Mouse (Mus musculus): ENCODE results near the gene 5730522E02Rik. TPM values are rescaled to one million over a fixed set of nuclear protein-coding genes. Genes with fewer than 3 reads are reported as not detected.

The 5730522E02Rik gene
- polyA plus RNA-seq, 1 experiment = 0.25 TPM

DNA sequence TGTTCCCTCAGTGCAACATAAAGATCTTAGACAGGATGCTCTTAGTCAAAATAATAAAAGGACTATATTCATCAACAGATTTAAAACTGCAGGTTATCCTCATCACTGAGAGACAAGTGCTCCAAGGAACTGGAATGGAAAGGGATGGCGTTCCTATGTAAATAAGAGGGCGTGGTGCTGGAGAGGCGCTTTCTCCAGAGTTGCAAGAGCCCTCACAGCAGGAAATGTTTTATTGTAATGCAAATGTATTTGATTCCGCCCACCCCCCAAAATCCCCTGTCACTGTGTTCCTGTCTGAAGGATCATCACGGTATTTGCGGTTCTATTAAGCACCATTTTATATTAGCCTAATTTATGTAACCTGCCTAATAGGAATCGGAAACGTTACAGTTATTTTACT lies 106.9 kb downstream of the 5730522E02Rik start:
- H3K27ac ChIP-seq (ENCODE audit: control insufficient read depth, insufficient read depth, low read depth, low read length) = no peak overlapping the region
- TF ChIP-seq POLR2A (IDR thresholded peaks at IDR 0.05; ENCODE audit: control insufficient read depth, low read depth, low read length) (no peak), CTCF (IDR thresholded peaks at IDR 0.05; ENCODE audit: control insufficient read depth, insufficient read depth, insufficient replicate concordance, low read depth, low read length) (no peak)
- no peak overlapping the region for H3K4me3 ChIP-seq (ENCODE audit: control insufficient read depth, low read depth, low read length)
- H3K27me3 ChIP-seq (ENCODE audit: control insufficient read depth, insufficient read depth, low read length) = no peaks in the 10 kb centered on the region
- no peaks in the 10 kb centered on the region for H3K4me1 ChIP-seq (ENCODE audit: control insufficient read depth, insufficient read depth, low read length)
- no peaks in the 10 kb centered on the region for H3K36me3 ChIP-seq (ENCODE audit: control insufficient read depth, insufficient read depth, low read length)

GRCm38 (mm10) chr11:26102878-26103277 lies 107.7 kb downstream of the 5730522E02Rik start:
- H3K36me3 ChIP-seq (ENCODE audit: control insufficient read depth, insufficient read depth, low read length) = no peaks in the 10 kb centered on the region
- no peak overlapping the region for H3K4me3 ChIP-seq (ENCODE audit: control insufficient read depth, low read depth, low read length)
- TF ChIP-seq POLR2A (IDR thresholded peaks at IDR 0.05; ENCODE audit: control insufficient read depth, low read depth, low read length) (no peak), CTCF (IDR thresholded peaks at IDR 0.05; ENCODE audit: control insufficient read depth, insufficient read depth, insufficient replicate concordance, low read depth, low read length) (no peak)
- no peaks in the 10 kb centered on the region for H3K4me1 ChIP-seq (ENCODE audit: control insufficient read depth, insufficient read depth, low read length)
- H3K27ac ChIP-seq (ENCODE audit: control insufficient read depth, insufficient read depth, low read depth, low read length) = no peak overlapping the region
- H3K27me3 ChIP-seq (ENCODE audit: control insufficient read depth, insufficient read depth, low read length) = no peaks in the 10 kb centered on the region

DNA sequence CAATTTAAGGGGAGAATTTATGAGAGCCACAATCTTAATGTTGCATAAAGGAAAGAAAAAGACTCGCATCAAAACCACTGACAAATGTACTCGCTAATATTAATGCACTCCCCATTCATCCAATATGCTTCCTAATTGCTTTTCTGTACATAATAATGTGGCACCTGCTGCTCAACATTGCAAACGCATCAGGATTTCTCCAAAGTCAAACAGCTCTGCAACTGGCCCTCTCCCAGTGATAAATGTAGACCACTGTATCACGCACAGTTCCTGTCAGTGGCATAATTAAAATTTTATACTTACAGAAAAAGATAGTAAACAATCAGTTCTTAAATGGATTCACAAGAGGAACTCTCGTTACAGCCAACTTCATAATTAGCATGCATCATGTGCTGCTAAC lies 110.5 kb downstream of the 5730522E02Rik start:
- no peaks in the 10 kb centered on the region for H3K4me1 ChIP-seq (ENCODE audit: control insufficient read depth, insufficient read depth, low read length)
- H3K27ac ChIP-seq (ENCODE audit: control insufficient read depth, insufficient read depth, low read depth, low read length) = no peak overlapping the region
- no peaks in the 10 kb centered on the region for H3K36me3 ChIP-seq (ENCODE audit: control insufficient read depth, insufficient read depth, low read length)
- H3K4me3 ChIP-seq (ENCODE audit: control insufficient read depth, low read depth, low read length) = no peak overlapping the region
- TF ChIP-seq CTCF (IDR thresholded peaks at IDR 0.05; ENCODE audit: control insufficient read depth, insufficient read depth, insufficient replicate concordance, low read depth, low read length) = no peak
- no peak for TF ChIP-seq POLR2A (IDR thresholded peaks at IDR 0.05; ENCODE audit: control insufficient read depth, low read depth, low read length)
- H3K27me3 ChIP-seq (ENCODE audit: control insufficient read depth, insufficient read depth, low read length) = no peaks in the 10 kb centered on the region

GRCm38 (mm10) chr11:26098933-26099332 lies 111.6 kb downstream of the 5730522E02Rik start:
- TF ChIP-seq POLR2A (IDR thresholded peaks at IDR 0.05; ENCODE audit: control insufficient read depth, low read depth, low read length) (no peak), CTCF (IDR thresholded peaks at IDR 0.05; ENCODE audit: control insufficient read depth, insufficient read depth, insufficient replicate concordance, low read depth, low read length) (no peak)
- Histone ChIP-seq H3K27ac (ENCODE audit: control insufficient read depth, insufficient read depth, low read depth, low read length) (no peak overlapping the region), H3K27me3 (ENCODE audit: control insufficient read depth, insufficient read depth, low read length) (no peaks in the 10 kb centered on the region), H3K4me3 (ENCODE audit: control insufficient read depth, low read depth, low read length) (no peak overlapping the region), H3K4me1 (ENCODE audit: control insufficient read depth, insufficient read depth, low read length) (no peaks in the 10 kb centered on the region), H3K36me3 (ENCODE audit: control insufficient read depth, insufficient read depth, low read length) (no peaks in the 10 kb centered on the region)

- no peak overlapping the region for H3K27ac ChIP-seq (ENCODE audit: control insufficient read depth, insufficient read depth, low read depth, low read length)
- no peaks in the 10 kb centered on the region for H3K27me3 ChIP-seq (ENCODE audit: control insufficient read depth, insufficient read depth, low read length)
- no peak for TF ChIP-seq CTCF (IDR thresholded peaks at IDR 0.05; ENCODE audit: control insufficient read depth, insufficient read depth, insufficient replicate concordance, low read depth, low read length)
- TF ChIP-seq POLR2A (IDR thresholded peaks at IDR 0.05; ENCODE audit: control insufficient read depth, low read depth, low read length) = no peak
- H3K36me3 ChIP-seq (ENCODE audit: control insufficient read depth, insufficient read depth, low read length) = no peaks in the 10 kb centered on the region
- no peak overlapping the region for H3K4me3 ChIP-seq (ENCODE audit: control insufficient read depth, low read depth, low read length)
- H3K4me1 ChIP-seq (ENCODE audit: control insufficient read depth, insufficient read depth, low read length) = no peaks in the 10 kb centered on the region
Observed at GRCm38 (mm10) chr11:26096095-26096494, 114.5 kb downstream of the 5730522E02Rik start.

DNA sequence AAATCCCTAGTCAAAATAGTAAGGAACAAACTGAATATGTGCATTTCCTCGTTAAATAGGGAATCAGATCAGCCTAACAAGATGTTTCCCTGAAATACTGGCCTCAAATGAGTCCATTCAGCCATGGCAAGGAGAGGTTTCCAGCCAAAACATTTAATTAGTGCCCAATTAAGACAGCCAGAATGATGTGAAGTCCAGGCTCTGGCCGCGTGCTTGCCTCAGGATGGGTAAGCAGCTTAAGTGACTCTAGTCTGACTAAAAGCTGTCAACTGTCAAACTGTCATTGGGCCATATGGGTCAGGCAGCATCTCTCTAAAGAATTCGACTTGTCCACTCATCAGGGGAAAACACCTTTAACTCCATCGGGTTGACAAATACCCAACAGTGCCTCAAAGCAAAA lies 121.6 kb downstream of the 5730522E02Rik start:
- Histone ChIP-seq H3K4me1 (ENCODE audit: control insufficient read depth, insufficient read depth, low read length) (no peaks in the 10 kb centered on the region), H3K36me3 (ENCODE audit: control insufficient read depth, insufficient read depth, low read length) (no peaks in the 10 kb centered on the region), H3K27ac (ENCODE audit: control insufficient read depth, insufficient read depth, low read depth, low read length) (no peak overlapping the region), H3K4me3 (ENCODE audit: control insufficient read depth, low read depth, low read length) (no peak overlapping the region), H3K27me3 (ENCODE audit: control insufficient read depth, insufficient read depth, low read length) (no peaks in the 10 kb centered on the region)
- no peak for TF ChIP-seq POLR2A (IDR thresholded peaks at IDR 0.05; ENCODE audit: control insufficient read depth, low read depth, low read length)
- no peak for TF ChIP-seq CTCF (IDR thresholded peaks at IDR 0.05; ENCODE audit: control insufficient read depth, insufficient read depth, insufficient replicate concordance, low read depth, low read length)

GRCm38 (mm10) chr11:26086679-26087078 lies 123.9 kb downstream of the 5730522E02Rik start:
- H3K36me3 ChIP-seq (ENCODE audit: control insufficient read depth, insufficient read depth, low read length) = no peaks in the 10 kb centered on the region
- TF ChIP-seq CTCF (IDR thresholded peaks at IDR 0.05; ENCODE audit: control insufficient read depth, insufficient read depth, insufficient replicate concordance, low read depth, low read length) (no peak), POLR2A (IDR thresholded peaks at IDR 0.05; ENCODE audit: control insufficient read depth, low read depth, low read length) (no peak)
- no peaks in the 10 kb centered on the region for H3K4me1 ChIP-seq (ENCODE audit: control insufficient read depth, insufficient read depth, low read length)
- no peak overlapping the region for H3K4me3 ChIP-seq (ENCODE audit: control insufficient read depth, low read depth, low read length)
- no peak overlapping the region for H3K27ac ChIP-seq (ENCODE audit: control insufficient read depth, insufficient read depth, low read depth, low read length)
- H3K27me3 ChIP-seq (ENCODE audit: control insufficient read depth, insufficient read depth, low read length) = no peaks in the 10 kb centered on the region
